Mouse (Mus musculus): ENCODE measurements around the gene Fbrs.
"Not testable (repeated sequence)": the region's sequence is repeated elsewhere in the genome, so short reads cannot be mapped to it uniquely, and the experiment has no call there.

The Fbrs gene

DNA sequence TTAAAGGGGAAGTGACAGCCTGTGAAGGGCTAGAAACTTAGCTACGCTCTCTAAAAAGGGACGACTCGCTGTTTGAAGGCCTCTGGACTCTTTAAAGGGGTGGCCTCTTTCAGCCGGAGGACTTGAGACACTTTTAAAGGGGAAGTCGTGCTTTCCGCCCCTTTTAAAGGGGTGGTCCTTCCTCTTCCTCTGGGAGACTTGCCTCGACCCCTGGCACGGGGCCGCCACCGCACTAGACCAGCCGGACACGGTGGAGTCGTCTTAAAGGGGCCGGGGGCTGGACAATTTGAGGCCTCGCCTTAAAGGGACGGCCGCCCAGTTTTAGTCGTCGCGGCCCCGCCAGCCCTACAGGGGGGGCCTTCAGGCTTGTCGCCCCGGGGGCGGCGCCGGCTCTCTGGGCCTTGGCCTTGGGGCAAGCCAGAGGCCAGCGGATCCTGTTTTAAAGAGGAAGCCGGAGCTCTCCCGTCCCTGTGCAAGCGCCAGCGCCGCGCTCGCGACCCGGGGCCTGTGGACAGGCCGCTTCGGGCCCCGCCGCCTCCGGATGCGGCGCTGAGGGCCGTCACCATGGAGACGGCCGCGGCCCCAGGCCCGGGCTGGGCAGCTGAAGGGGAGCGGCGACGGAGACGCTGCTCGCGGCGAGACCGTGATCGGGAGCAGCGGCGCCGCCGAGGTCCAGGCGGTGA lies at the start of gene Fbrs:
TSS of gene Fbrs (plus strand) at position 565 of the 683 bp plus-strand sequence.
- peak; percentile 98 for DNase-seq

DNA sequence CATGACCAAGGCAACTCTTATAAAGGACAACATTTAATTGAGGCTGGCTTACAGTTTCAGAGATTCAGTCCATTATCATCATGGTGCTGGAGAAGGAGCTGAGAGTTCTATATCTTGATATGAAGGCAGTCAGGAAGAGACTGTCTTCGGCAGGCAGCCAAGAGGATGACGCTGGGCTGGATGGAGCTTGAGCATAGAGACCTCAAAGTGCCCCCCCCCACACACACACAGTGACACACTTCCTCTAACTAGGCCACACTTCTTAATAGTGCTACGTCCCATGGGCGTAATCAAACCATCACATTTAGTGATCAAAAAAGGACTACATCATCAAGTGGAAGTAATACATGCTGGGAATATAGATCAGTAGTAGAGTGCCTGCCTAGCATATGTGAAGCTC lies 43.8 kb upstream of the Fbrs start:
- no peak for DNase-seq

DNA sequence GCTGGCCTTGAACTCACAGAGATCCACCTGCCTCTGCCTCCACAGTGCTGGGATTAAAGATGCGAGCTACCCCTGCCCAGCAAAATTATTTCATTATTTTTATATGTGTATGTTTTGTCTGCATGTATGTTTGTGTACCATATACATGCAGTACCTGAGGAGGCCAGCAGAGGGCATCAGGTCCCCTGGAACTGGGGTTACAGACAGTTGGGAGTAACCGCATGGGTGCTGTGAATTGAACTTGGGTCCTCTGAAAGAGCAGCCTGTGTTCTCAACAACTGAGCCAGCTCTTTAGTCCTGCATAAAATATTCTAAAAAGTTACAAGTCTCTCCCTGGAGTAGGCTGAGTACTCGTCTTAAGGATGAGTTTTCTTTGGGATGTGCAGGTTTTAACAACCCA lies 41.3 kb upstream of the Fbrs start:
- DNase-seq, result no peak

DNA sequence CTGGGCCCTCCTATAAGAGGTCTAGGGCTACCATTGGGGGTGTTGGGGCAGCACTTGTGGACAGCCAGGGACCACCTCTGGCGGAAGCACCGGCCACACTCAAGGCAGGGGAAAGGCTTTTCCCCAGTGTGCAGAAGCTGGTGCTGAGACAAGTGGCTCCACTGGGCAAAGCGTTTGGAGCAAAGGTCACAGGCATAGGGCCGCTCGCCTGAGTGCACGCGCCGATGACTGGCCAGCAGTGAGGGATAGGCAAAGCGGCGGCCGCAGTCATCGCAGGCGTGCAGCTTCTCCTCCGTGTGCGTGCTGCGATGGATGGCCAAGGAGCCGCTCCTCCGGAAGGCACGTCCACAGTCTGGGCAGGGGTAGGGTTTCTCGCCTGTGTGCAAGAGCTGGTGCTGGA lies 35.0 kb upstream of the Fbrs start:
- no peak for DNase-seq

DNA sequence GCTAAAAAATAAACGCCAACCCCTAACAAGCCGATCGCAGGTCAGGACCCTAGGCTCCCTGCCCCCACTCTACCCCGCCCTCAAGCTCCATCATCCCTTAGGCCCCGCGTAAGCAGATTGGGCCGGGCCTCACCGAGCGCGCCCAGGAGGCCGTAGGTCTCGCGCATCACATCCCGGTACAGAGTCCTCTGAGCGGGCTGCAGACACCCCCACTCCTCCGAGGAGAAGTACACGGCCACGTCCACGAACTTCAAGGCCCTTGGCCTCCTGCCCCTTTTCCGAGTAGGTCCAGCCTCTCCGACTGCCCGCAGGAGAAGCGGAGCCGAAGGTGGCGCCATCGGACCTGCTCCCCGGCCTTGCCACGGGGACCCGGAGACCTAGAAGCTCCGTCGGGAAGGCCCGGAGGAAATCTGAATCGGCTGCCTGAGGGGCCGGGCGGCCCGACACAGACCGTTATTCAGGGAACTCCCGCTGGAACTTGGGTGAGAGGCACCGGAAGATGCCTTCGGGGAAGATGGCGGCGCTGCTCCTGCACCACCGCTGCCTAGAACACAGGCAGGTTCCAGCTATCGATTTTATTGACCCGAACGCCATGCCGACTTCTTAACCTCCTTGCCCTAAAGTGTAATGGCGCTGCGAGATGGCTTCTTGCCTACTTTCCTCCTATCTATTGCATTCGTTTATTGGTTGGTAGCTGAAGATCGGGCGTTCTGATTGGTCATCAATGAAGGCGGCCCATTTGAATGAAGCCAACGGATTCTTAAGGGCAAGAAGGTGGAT lies 30.3 kb upstream of the Fbrs start, which contains the start of gene Zfp689:
TSS of gene Zfp689 (minus strand) at position 638 of the 780 bp plus-strand sequence.
- DNase-seq, result peak; percentile 95

DNA sequence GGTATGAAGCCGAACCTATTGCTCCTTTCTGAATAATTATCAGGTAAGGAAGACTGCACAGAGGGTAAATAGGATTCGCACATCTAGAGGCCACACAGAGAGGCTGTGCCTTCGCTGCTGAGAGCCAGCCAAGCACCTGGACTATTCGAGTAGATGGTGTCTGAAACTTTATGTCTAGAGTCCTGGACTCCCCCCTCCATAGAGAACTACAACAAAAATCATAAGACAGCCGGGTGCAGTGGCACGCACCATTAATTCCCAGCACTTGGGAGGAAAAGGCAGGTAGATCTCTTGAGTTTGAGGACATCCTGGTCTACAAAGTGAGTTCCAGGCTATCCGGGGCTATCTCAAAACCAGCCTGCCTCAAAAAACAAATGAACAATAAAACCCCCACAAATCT lies 29.0 kb upstream of the Fbrs start:
- DNase-seq, result no peak

DNA sequence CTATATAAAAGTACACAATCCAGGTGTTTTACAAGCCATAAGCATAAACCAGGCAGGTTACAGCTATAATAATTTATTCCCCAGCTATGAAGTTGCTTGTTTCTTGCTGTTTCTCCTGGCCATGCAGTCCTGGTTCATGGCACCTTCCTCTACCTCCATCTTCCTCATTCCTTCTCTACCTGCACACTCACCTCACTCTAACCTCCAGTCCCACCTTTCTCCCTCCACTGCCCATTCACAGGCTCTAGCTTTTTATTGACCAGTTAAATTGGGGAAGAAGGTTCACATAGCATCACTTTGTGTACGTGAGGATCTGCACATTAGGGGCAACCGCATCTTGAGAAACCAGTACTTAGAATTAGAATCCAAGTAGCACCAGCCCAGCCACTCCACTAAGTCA lies 25.9 kb upstream of the Fbrs start:
- no peak for DNase-seq

DNA sequence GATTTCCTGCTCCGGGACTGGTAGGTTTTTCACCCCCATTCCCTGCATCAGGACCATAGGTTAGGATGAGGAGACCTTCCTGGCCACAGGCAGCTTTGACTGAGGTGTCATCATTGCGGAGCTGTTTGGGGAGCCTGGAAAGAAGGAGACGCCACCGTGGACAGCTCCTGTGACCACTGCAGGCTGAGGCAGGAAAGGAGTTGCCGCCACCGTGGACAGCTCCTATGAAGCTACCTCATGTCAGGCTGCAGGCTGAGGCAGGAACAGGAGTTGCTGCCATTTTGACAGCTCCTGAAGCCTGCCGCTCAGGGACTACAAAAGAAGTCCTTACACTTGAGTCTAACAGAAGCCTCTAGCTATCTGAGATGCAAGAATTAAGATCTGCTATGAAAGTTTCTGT lies 24.1 kb upstream of the Fbrs start:
- no peak for DNase-seq

DNA sequence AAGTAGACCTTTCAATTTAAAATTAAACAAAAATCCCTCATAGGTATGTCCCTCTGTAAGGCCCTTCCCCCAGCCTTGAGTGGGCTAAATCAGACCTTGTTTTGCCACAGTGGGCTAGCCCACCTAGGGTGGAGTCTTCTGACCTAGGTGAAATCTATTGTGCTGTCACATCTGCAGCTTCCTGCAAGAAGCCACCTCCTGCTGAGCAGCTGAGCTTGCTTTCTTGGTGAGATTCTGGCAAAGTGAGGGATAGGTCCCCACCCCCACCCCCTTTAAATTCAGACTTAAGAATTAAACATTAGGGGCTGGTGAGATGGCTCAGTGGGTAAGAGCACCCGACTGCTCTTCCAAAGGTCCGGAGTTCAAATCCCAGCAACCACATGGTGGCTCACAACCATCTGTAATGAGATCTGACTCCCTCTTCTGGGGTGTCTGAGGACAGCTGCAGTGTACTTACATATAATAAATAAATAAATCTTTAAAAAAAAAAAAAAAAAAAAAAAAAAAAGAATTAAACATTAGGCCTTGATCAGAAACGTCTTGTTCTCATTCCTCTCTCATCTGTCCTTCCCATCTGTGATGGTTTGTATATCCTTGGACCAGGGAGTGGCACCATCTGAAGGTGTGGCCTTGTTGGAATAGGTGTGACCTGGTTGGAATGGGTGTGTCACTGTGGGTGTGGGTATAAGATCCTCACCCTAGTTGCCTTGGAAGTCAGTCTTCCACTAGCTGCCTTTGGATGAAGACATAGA lies 20.5 kb upstream of the Fbrs start:
- DNase-seq, result not testable (repeated sequence)

DNA sequence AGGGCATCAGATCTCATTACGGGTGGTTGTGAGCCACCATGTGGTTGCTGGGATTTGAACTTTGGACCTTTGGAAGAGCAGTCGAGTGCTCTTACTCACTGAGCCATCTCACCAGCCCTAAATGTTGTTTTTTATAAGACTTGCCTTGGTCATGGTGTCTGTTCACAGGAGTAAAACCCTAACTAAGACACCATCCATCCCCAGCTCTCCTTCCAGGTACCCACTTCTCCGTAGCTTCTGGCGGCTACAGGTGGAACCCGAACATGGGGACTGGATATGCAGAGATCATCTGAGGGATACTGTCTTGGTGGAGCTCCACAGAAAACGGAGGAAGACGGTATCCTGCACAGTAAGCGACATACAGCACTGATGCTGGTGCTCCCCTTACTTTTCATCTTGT lies 19.7 kb upstream of the Fbrs start, which contains the start of gene Prr14:
TSS of gene Prr14 (plus strand) at position 301 of the 400 bp plus-strand sequence.
- DNase-seq, result not testable (repeated sequence)

DNA sequence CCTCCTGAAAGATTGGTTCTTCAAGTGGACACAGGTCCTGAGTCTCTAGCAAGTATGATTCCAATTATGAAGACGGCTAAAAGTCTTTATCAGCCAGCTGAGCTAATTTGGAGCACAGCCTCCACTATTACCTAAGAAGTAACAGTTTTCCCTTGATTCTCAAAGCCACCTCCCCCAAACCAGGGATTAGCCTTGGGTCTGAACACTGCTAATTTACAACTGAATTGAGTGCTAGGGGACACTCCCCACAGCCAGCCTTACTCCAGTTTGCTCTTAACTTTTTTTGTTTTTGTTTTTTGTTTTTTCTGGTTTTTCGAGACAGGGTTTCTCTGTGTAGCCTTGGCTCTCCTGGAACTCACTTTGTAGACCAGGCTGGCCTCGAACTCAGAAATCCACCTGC lies 13.8 kb upstream of the Fbrs start:
- DNase-seq, result no peak

DNA sequence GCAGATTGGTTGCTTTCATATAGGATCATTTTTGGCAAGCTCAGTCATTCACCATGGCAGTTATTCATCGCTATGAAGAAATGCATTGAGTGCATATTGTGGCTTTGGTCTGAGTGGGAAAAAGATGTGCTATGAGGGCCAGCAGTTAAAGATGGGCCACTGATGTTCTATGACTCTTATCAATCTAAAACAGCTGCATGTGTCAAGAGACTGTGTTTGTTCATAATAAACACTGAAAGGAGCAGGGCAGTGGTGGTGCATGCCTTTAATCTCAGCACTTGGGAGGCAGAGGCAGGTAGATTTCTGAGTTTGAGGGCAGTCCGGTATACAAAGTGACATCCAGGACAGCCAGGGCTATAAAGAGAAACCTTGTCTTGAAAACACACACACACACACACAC lies 13.3 kb upstream of the Fbrs start:
- DNase-seq, result not testable (repeated sequence)

DNA sequence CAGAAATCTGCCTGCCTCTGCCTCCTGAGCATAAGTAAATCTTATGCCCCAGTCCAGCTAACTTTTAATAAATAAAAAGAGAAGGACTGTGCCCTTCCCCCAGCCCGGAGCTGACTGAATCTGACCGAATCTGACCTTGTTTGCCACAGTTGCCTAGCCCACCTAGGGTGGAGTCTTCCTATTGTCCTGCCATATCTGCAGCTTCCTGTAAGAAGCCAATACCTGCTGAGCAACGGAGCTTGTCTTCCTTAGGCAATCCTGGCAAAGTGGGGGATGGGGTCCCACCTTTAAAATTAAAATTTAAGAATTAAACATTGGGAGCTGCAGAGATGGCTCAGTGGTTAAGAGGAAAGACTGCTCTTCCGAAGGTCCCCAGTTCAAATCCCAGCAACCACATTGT lies 12.4 kb upstream of the Fbrs start:
- DNase-seq, result no peak

DNA sequence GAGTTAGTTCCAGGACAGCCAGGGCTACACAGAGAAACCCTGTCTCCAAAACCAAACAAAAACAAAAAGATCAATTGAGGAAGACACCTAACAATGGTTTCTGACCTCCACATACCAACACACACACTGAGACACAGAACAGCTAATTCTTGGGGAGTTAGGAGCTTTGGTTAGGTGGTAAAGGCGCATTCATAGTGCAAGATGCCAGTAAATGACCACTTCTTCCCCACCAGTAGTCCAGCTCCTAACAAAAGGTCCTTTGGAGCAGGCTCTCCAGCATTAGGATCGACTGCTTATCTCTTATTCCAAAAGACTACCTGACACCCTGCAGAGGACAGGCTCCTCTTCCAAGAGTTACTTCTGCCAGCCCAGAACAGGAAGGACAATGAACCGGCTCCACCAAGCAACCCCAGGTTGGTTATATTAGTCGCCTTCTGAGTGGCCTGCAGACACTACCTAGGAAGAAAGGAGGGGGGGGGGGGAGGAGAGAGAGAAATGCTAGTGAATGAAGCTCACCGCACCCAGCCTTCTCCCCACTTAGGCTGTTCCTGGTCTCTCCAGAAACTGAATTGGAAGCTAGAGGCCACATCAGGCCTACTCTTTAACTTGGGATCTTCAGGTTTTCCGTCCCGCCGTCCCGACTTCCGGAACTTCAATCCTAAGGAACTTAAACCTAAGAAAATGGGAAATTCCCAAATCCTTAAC lies 8.8 kb upstream of the Fbrs start:
- peak; percentile 62 for DNase-seq

DNA sequence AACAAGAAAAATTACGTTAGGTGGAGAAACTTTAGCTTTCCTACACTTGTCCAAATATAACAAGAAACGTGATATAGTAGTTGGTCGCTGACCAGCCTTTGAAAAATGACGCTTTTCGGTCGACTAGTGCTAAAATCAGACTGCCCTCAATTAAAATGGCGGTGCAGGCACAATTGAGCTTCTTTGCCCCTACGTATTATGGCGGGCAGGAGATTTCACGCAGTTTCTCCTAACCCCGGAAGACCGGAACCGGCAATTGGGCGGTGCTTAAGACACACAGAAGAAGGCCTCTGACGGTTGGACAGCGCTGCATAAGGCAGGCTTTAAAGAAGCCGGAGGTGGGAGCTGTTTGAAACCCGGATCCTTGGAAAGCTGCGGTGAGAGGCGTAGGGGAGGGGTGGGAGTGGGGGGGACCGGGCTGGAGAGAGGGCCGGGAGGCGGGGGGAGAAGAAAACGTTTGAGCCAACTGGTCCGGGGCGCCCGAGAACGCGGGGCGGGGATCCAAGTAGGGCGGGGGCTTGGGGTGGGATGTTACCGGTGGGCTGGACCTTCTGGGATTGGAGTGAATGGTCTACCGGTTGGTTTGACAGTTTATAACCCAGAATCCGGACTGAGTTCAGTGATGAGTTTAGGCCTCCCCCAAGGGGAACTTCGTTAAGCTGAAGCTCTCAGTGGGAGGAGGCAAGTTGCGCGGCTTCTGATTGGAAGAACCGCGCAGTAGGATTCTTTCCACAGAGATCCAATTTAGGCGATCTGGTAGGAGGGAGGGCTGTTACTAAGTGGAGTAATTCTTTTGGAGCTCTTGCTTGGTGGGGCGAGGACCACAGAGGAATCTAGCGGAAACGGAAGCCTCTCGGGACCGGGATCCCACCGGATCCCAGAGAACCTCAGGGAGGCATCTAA lies 8.0 kb upstream of the Fbrs start:
- peak; percentile 95 for DNase-seq

DNA sequence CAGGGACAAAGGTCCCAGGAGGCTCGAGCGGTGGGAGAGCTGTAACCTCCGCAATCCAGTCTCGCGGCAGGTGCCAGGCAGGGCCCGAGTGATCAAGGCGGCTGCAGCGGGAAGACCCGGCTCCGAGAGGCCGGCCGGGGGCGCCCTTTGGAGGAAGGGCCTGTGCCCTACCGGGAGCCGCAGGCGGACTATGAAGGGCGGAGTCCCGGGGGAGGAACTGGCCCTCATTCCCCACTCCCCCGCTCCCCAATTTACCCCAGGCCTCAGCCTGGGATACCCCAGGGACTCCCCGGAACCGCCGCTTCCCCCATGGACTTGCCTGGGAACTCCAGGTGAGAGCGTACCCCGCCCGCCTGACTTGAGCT lies 7.4 kb upstream of the Fbrs start:
- no peak for DNase-seq

DNA sequence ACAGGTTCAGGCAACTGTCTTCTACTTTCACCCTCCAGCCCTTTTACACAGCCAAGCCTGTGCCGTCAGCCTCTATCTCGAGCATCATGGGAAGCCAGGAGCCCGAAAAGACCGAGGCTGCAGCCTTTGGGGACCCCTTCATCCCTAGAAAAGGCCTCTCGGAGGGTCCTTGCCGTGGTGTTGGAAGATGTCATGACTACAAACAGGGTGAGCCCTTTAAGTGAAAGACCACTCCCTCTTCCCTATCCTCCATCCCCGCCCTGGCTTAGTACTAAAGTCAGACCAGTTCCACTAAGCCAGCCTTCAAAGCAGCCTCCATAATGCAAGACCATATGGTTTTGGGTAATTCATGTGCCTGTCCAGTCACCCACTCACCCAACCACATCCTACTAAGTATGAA lies 6.9 kb upstream of the Fbrs start:
- no peak for DNase-seq

DNA sequence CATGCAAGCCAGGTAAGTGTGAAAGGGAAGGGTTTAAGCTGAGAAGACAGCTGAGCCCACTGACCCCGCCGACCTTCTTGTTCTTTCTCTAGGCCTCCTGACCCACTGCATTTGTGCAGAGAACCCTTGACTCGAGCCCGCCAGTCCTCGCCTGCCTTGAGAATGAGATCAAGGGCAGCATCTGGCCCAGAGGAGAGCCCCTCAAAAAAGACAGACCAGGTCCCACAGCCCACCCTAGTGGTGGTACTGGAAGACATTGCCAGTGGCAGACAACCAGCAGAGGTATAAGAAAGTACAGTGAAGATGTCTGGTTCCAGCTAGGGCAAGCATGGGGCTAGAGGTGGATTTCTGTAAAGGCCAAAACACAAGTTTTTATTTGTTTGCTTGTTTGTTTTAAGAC lies 5.3 kb upstream of the Fbrs start:
- DNase-seq, result no peak

DNA sequence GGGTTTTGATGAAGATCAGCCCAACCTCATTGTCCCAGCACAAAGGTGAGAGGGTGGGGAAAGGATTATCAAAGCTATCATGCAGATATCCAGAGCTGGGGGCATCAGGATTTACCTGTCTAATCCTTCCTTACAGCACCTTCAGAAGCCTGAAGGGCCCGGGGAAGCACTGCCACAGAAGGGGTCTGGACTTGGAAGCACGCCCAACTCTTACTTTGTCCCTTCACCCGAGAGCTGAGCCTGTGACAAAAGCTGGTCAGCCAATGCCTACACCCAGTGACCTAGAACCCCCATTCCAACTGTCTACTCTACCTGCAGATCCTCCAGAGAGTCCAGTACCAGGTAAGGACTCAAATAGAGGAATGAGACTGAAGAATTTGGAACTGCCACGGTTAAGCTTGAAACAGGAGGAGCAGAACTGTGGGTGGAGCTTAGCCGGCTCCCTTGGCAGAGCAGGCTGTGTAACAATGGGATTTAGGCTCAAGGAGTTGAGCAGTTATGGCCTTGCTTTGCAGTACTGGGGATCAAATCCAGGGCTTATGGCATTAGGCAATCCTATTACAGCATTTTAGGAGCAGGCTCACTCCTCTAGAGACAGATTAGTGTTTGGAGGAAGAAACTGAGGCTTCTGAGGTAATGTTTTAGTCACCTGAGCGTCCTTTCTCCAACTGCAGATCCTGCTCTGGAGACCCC lies 4.5 kb upstream of the Fbrs start:
- DNase-seq, result peak; percentile 57

DNA sequence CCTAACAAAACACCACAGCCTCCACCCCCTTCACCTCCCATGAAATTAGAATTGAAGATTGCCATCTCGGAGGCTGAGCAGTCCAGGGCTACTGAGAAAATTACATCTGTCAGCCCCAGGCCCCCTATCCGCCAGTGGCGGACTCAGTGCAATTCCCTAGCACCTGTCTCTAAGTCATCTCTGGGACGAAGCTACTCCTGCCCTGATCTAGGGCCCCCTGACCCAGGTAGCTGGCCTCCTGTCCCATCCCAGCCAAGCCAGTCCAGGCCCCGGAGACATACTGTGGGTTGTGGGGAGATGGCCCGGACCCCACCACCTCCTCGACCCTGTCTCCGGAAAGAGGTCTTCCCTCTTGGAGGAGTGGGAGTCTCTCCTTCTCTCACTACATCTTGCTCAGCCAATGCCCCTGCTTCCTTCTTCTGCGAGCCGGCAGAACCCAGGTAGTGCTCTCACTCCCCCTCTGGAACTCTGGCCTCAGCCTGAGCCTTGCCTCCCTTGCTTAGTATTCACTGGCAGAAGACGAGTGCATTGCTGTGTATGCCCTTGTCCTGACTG lies 3.7 kb upstream of the Fbrs start:
- peak; percentile 62 for DNase-seq

DNA sequence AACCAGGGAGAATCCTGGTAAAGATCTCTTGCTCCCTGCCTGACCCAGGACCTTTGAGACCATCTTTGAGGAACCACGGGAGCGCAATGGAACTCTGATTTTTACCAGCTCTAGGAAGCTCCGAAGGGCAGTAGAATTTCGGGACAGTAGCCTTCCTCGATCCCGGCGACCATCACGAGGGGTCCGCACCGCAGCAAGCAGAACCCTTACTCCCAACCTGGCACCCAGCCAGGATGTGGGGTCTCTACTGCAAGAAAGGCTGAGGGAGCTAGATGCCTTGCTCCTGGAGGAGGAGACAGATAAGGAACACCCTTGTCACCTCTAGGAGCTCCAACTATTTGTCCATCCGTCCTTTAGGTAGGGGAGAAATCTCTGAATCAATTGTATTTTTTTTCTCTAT lies 2.7 kb upstream of the Fbrs start:
- DNase-seq, result peak; percentile 80

Measured in cerebellum, adult 9-11 months (tissue).